ENCODE assay signal across 13 mouse cellular contexts in genomic region chr1:69466534-69467275, GRCm38 (mm10).
A peak's percentile ranks its signal among the peaks of the same experiment; 100 is the strongest.
DNase-seq lines count a peak whose midpoint lies in the region; ATAC-seq and TF ChIP-seq lines count a peak whose summit lies in the region.
"Had no signal": no experiment of that assay in that cellular context is flagged by ENCODE, and none has a peak within 500 bp of the region (broad histone marks: within the 10 kb centered on the region; RNA-seq: fewer than 3 reads in every experiment).

No protein-coding gene starts in this region.

- no peak overlapping the region for H3K4me3 ChIP-seq in hindbrain, postnatal 0 days (ENCODE audit: low read length)
- H3K4me3 ChIP-seq in hindbrain, embryonic 16.5 days (ENCODE audit: low read length) = no peak overlapping the region
- no peak overlapping the region for H3K4me3 ChIP-seq in intestine, embryonic 16.5 days (ENCODE audit: low read length)
- H3K4me3 ChIP-seq: hindbrain, embryonic 12.5 days; neural tube, embryonic 12.5 days had no signal

- peak; percentile 21 for DNase-seq in hindbrain, postnatal 0 days (ENCODE audit: low spot score)
- DNase-seq in NIH3T3 (ENCODE audit: low read depth) (peak; percentile 6), adipocyte (ENCODE audit: low spot score) (peak; percentile 46)
- DNase-seq in layer of hippocampus, adult 9-10 months (ENCODE audit: low spot score) = no peak
- no peak for DNase-seq in right cerebral cortex, postnatal 36 days (ENCODE audit: low spot score in 2 of 2)
- DNase-seq in frontal cortex, postnatal 25 days (ENCODE audit: low spot score in 2 of 2) = no peak
- DNase-seq: cerebellum, adult 9-10 months; right cerebral cortex, adult 18-20 months had no signal

- H3K4me2 ChIP-seq in hindbrain, postnatal 0 days (ENCODE audit: low read depth, low read length) = no peak overlapping the region
- no peak overlapping the region for H3K4me2 ChIP-seq in hindbrain, embryonic 16.5 days (ENCODE audit: low read length)
- H3K4me2 ChIP-seq in intestine, embryonic 16.5 days (ENCODE audit: low read depth, low read length) = no peak overlapping the region
- H3K4me2 ChIP-seq: hindbrain, embryonic 12.5 days; neural tube, embryonic 12.5 days had no signal

- H3K36me3 ChIP-seq in hindbrain, postnatal 0 days (ENCODE audit: insufficient read depth, low read length) = no peaks in the 10 kb centered on the region
- no peaks in the 10 kb centered on the region for H3K36me3 ChIP-seq in hindbrain, embryonic 16.5 days (ENCODE audit: control insufficient read depth, insufficient read depth, low read length)
- no peaks in the 10 kb centered on the region for H3K36me3 ChIP-seq in intestine, embryonic 16.5 days (ENCODE audit: control insufficient read depth, insufficient read depth, low read length)
- H3K36me3 ChIP-seq: hindbrain, embryonic 12.5 days; neural tube, embryonic 12.5 days had no signal

- H3K9me3 ChIP-seq in hindbrain, postnatal 0 days (ENCODE audit: low read length) = no peaks in the 10 kb centered on the region
- no peaks in the 10 kb centered on the region for H3K9me3 ChIP-seq in hindbrain, embryonic 16.5 days (ENCODE audit: control insufficient read depth, low read length)
- H3K9me3 ChIP-seq in intestine, embryonic 16.5 days (ENCODE audit: control insufficient read depth, low read length) = no peaks in the 10 kb centered on the region
- H3K9me3 ChIP-seq: hindbrain, embryonic 12.5 days; neural tube, embryonic 12.5 days had no signal

- no peaks in the 10 kb centered on the region for H3K27me3 ChIP-seq in hindbrain, postnatal 0 days (ENCODE audit: insufficient read depth, low read length)
- no peaks in the 10 kb centered on the region for H3K27me3 ChIP-seq in hindbrain, embryonic 16.5 days (replicated peaks; ENCODE audit: control insufficient read depth, insufficient read depth, low read length)
- no peaks in the 10 kb centered on the region for H3K27me3 ChIP-seq in intestine, embryonic 16.5 days (replicated peaks; ENCODE audit: control insufficient read depth, insufficient read depth, low read length)
- H3K27me3 ChIP-seq: hindbrain, embryonic 12.5 days; neural tube, embryonic 12.5 days had no signal

- TF ChIP-seq CTCF in hindbrain, postnatal 0 days (IDR thresholded peaks at IDR 0.05; ENCODE audit: low read depth) = no peak

- H3K9ac ChIP-seq in hindbrain, postnatal 0 days (replicated peaks; ENCODE audit: low read length) = no peak overlapping the region
- H3K9ac ChIP-seq in hindbrain, embryonic 16.5 days (ENCODE audit: low read depth, low read length) = no peak overlapping the region
- no peak overlapping the region for H3K9ac ChIP-seq in intestine, embryonic 16.5 days (ENCODE audit: low read depth, low read length)
- H3K9ac ChIP-seq: hindbrain, embryonic 12.5 days; liver, embryonic 14.5 days; neural tube, embryonic 12.5 days had no signal

- 33% methylated on average over 5 of the region's 5 CpGs for WGBS in hindbrain, postnatal 0 days
- WGBS in hindbrain, embryonic 16.5 days = 31% methylated on average over 5 of the region's 5 CpGs
- 16% methylated on average over 5 of the region's 5 CpGs for WGBS in intestine, embryonic 16.5 days

- ATAC-seq in hindbrain, postnatal 0 days = no peak
- no peak for ATAC-seq in hindbrain, embryonic 16.5 days
- ATAC-seq in intestine, embryonic 16.5 days = peak; percentile 10; the same call in 1 of the 2 replicates

- no peak overlapping the region for H3K27ac ChIP-seq in hindbrain, postnatal 0 days
- no peak overlapping the region for H3K27ac ChIP-seq in hindbrain, embryonic 16.5 days (ENCODE audit: low read depth, low read length)
- H3K27ac ChIP-seq in intestine, embryonic 16.5 days (ENCODE audit: low read length) = no peak overlapping the region
- H3K27ac ChIP-seq: hindbrain, embryonic 12.5 days; liver, embryonic 14.5 days; neural tube, embryonic 12.5 days had no signal

- no peaks in the 10 kb centered on the region for H3K4me1 ChIP-seq in hindbrain, postnatal 0 days (ENCODE audit: insufficient read depth, low read length)
- H3K4me1 ChIP-seq in hindbrain, embryonic 16.5 days (ENCODE audit: control insufficient read depth, insufficient read depth, low read depth, low read length) = no peaks in the 10 kb centered on the region
- no peaks in the 10 kb centered on the region for H3K4me1 ChIP-seq in intestine, embryonic 16.5 days (ENCODE audit: control insufficient read depth, insufficient read depth, low read length)
- H3K4me1 ChIP-seq: hindbrain, embryonic 12.5 days; neural tube, embryonic 12.5 days had no signal

Comparison
In these comparisons a context has a peak if more than half of its experiments do, and no peak if none do; other contexts are left out.
1. DNase-seq: peak in hindbrain, postnatal 0 days (single experiment), NIH3T3 (single experiment) and adipocyte (single experiment); none in layer of hippocampus, adult 9-10 months (single experiment), right cerebral cortex, postnatal 36 days (0 of 2) and frontal cortex, postnatal 25 days (0 of 2).